ENCODE assay signal across 27 mouse cellular contexts in the genomic region with DNA sequence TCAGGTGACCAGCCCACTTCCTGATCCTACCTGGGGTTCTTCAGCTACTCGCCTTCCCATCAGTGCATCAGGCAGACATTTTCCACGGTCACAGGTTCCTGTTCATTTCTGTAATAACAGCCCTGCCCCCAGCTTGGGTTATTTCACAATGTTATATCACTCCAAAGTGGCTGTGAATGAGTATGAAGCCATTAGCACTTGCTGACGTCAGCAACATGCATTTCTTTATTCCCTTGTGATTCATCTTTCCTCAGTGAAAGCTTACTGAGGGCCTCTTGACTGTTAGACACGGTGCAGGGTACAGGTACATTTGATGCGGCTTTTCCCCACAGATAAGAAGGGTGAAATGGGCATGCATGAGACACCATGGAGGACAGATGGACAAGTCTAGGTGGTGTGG. TPM values are rescaled to one million over a fixed set of nuclear protein-coding genes. Genes with fewer than 3 reads are reported as not detected.
DNase-seq lines count a peak whose midpoint lies in the region; ATAC-seq and TF ChIP-seq lines count a peak whose summit lies in the region.
"Had no signal": no experiment of that assay in that cellular context is flagged by ENCODE, and none has a peak within 500 bp of the region (broad histone marks: within the 10 kb centered on the region; RNA-seq: fewer than 3 reads in every experiment).

No protein-coding gene starts in this region.

- no peaks in the 10 kb centered on the region for H3K27me3 ChIP-seq in intestine, postnatal 0 days (replicated peaks; ENCODE audit: control insufficient read depth, insufficient read depth, low read length)
- H3K27me3 ChIP-seq: forebrain, embryonic 13.5 days; hindbrain, embryonic 13.5 days had no signal

- H3K4me1 ChIP-seq in intestine, postnatal 0 days (replicated peaks; ENCODE audit: control insufficient read depth, insufficient read depth, low read length): no peaks in the 10 kb centered on the region
- H3K4me1 ChIP-seq: forebrain, embryonic 10.5 days; forebrain, embryonic 13.5 days; hindbrain, embryonic 10.5 days; hindbrain, embryonic 13.5 days had no signal

- no peaks in the 10 kb centered on the region for H3K36me3 ChIP-seq in intestine, postnatal 0 days (ENCODE audit: control insufficient read depth, insufficient read depth)
- H3K36me3 ChIP-seq: forebrain, embryonic 10.5 days; hindbrain, embryonic 10.5 days; hindbrain, embryonic 13.5 days had no signal

- 51% methylated on average over 5 of the region's 5 CpGs for WGBS in intestine, postnatal 0 days

- H3K4me2 ChIP-seq in intestine, postnatal 0 days (replicated peaks; ENCODE audit: low read depth): no peak overlapping the region
- H3K4me2 ChIP-seq: forebrain, embryonic 13.5 days; heart, embryonic 11.5 days; hindbrain, embryonic 13.5 days had no signal

- H3K27ac ChIP-seq in intestine, postnatal 0 days (ENCODE audit: low read depth, low read length): no peak overlapping the region
- H3K27ac ChIP-seq: forebrain, embryonic 10.5 days; forebrain, embryonic 13.5 days; hindbrain, embryonic 10.5 days; hindbrain, embryonic 13.5 days had no signal

- DNase-seq in 416B (ENCODE audit: low read depth) (peak; percentile 65), NIH3T3 (ENCODE audit: low read depth) (peak; percentile 70)
- DNase-seq in frontal cortex, adult 2 months (ENCODE audit: extremely low spot score in 1 of 2, low spot score in 1 of 2): no peak
- DNase-seq in adrenal gland, adult 18-20 months (ENCODE audit: low spot score in 2 of 2): no peak
- no peak for DNase-seq in heart, postnatal 4 days
- DNase-seq: adrenal gland, postnatal 14 days; B cell, adult 2 months; cerebellum, adult 11-12 months; cerebellum, adult 8-10 months; cerebellum, postnatal 14 days; gastrocnemius, postnatal 10 days; gastrocnemius, postnatal 36 days; heart, adult 11 months; kidney, adult 11 months; kidney, adult 8-10 months had no signal

- H3K4me3 ChIP-seq in intestine, postnatal 0 days (ENCODE audit: low read depth, low read length): no peak overlapping the region
- H3K4me3 ChIP-seq: forebrain, embryonic 10.5 days; forebrain, embryonic 13.5 days; hindbrain, embryonic 10.5 days; hindbrain, embryonic 13.5 days had no signal

- H3K9ac ChIP-seq in intestine, postnatal 0 days (ENCODE audit: low read depth, low read length): no peak overlapping the region
- H3K9ac ChIP-seq: forebrain, embryonic 13.5 days; hindbrain, embryonic 13.5 days had no signal

- no peaks in the 10 kb centered on the region for H3K9me3 ChIP-seq in intestine, postnatal 0 days (ENCODE audit: control insufficient read depth)
- H3K9me3 ChIP-seq: forebrain, embryonic 10.5 days; forebrain, embryonic 13.5 days; hindbrain, embryonic 10.5 days; hindbrain, embryonic 13.5 days had no signal

- ATAC-seq in intestine, postnatal 0 days: peak; percentile 64
- 0 out of 2 replicates have a peak, but pooled peaks have one; percentile 31 for ATAC-seq in megakaryocyte progenitor cell, adult 5-6 weeks (replicated peaks; ENCODE audit: poor library complexity)
- ATAC-seq: activated CD4-positive, CD25-positive, alpha-beta regulatory T cell, adult 4 months; forebrain, embryonic 13.5 days; forebrain, embryonic 16.5 days; hindbrain, embryonic 16.5 days had no signal

- TF ChIP-seq CTCF in intestine, postnatal 0 days (IDR thresholded peaks at IDR 0.05; ENCODE audit: low read depth): no peak

RNA-seq across cellular contexts. Expression of a gene that starts 10.4 kb away (rescaled TPM):
- polyA plus RNA-seq in intestine, postnatal 0 days (2015; fragmentation: Nextera tagmentation; extraction: Ambion mirVana): 0.07 TPM in 1 of 2 replicates, not detected in the other
- total RNA-seq in megakaryocyte progenitor cell, adult 5-6 weeks (2015): 0.27 TPM in 1 of 2 replicates, not detected in the other
- total RNA-seq in megakaryocyte progenitor cell, adult 5-6 weeks (2017): not detected in 2 replicates
- not detected in 2 replicates for polyA plus RNA-seq in frontal cortex, adult 2 months (2012; rRNA removed)
- total RNA-seq in adrenal gland, adult 18-20 months (2021): not detected
- under 1 TPM; 0.21 to 0.45 TPM for total RNA-seq in heart, postnatal 4 days (2021)
- total RNA-seq: adrenal gland, postnatal 14 days; gastrocnemius, postnatal 10 days; gastrocnemius, postnatal 36 days had no signal
- polyA plus RNA-seq: activated CD4-positive, CD25-positive, alpha-beta regulatory T cell, adult 4 months; brain, embryonic 14.5 days; embryonic facial prominence, embryonic 11.5 days; forebrain, embryonic 10.5 days; forebrain, embryonic 13.5 days; forebrain, embryonic 16.5 days; hindbrain, embryonic 10.5 days; hindbrain, embryonic 13.5 days; hindbrain, embryonic 16.5 days had no signal

RNA-seq across cellular contexts. Expression of a gene that starts 16.4 kb away (rescaled TPM):
- polyA plus RNA-seq in intestine, postnatal 0 days (2015; fragmentation: Nextera tagmentation; extraction: Ambion mirVana): 66.2 and 78.5 TPM in 2 replicates
- 36.0 and 38.8 TPM in 2 replicates for total RNA-seq in megakaryocyte progenitor cell, adult 5-6 weeks (2015)
- 47.5 and 67.4 TPM in 2 replicates for total RNA-seq in megakaryocyte progenitor cell, adult 5-6 weeks (2017)
- polyA plus RNA-seq in frontal cortex, adult 2 months (2012; rRNA removed): 27.6 and 29.0 TPM in 2 replicates
- 10 to 100 TPM; 19.2 to 21.0 TPM for total RNA-seq in adrenal gland, adult 18-20 months (2021)
- total RNA-seq in heart, postnatal 4 days (2021): 10 to 100 TPM; 22.8 to 24.9 TPM

Comparison
In these comparisons a context has a peak if more than half of its experiments do, and no peak if none do; other contexts are left out.
1. DNase-seq: peak in 416B (single experiment) and NIH3T3 (single experiment); none in frontal cortex, adult 2 months (0 of 2), adrenal gland, adult 18-20 months (0 of 2) and heart, postnatal 4 days (single experiment).